Mouse (Mus musculus): ENCODE measurements around the gene Snrpb.

Gene Snrpb

DNA sequence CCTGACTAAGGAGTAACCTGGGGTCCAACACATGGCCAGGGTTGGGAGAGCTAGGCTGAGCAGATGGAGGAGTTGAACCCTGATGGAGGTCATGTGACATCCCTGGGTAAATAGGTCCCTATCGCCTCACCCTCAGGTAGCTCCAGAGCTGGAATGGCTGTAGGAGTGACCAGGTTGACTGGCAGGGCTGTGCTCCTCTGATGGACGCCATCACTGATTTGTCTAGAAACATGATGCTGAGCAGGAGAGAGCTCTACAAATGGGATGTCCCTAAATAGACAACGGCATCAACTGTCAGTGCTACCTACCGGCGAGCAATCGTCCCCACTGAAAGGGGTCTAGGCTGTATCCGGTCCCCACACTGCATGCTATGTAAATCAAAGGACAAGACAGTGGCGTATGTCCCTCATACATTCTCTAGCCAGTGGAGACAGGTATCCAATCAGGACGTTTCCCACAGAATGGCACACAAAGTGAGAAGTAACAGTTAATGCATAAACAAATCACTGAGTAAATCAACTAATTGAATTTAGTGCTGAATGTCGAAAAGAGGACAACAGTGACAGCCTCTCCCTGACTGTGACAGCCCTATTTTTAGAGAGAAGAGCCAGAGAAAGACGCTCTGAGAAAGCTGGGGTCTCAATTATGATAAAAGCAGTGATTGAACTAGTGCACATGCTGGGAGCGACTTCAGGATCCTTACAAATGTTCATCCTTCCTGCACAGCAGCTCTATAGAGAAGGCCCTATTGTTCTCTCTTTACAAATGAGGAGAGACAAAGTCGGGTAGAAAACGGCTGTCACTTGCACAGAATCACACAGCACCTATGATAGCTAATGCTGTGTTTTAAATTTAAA, 21.7 kb downstream of the Snrpb start:
- TF ChIP-seq NANOG (IDR thresholded peaks at IDR 0.05; ENCODE audit: borderline replicate concordance, low read length) (no peak), CTCF (conservative IDR thresholded peaks at IDR 0.05; ENCODE audit: low read length) (no peak), POU5F1 (IDR thresholded peaks at IDR 0.05; ENCODE audit: borderline replicate concordance, low read length) (no peak)
- no peaks in the 10 kb centered on the region for H3K9me3 ChIP-seq (ENCODE audit: low read length)
- H3K36me3 ChIP-seq (ENCODE audit: insufficient read depth, low read length): no peaks in the 10 kb centered on the region
- H3K4me1 ChIP-seq (replicated peaks; ENCODE audit: low read depth, low read length): no peaks in the 10 kb centered on the region
- H3K4me3 ChIP-seq (replicated peaks; ENCODE audit: low read length): no peak overlapping the region
- peaks cover 8% of the 10 kb centered on the region for H3K27me3 ChIP-seq (ENCODE audit: insufficient read depth, low read length)

GRCm38 (mm10) chr2:130155851-130156250, 23.4 kb downstream of the Snrpb start:
- Histone ChIP-seq H3K9me3 (ENCODE audit: low read length) (no peaks in the 10 kb centered on the region), H3K36me3 (ENCODE audit: insufficient read depth, low read length) (no peaks in the 10 kb centered on the region), H3K4me1 (replicated peaks; ENCODE audit: low read depth, low read length) (no peaks in the 10 kb centered on the region), H3K4me3 (replicated peaks; ENCODE audit: low read length) (no peak overlapping the region), H3K27me3 (ENCODE audit: insufficient read depth, low read length) (peaks cover 8% of the 10 kb centered on the region)
- TF ChIP-seq CTCF (conservative IDR thresholded peaks at IDR 0.05; ENCODE audit: low read length) (no peak), NANOG (IDR thresholded peaks at IDR 0.05; ENCODE audit: borderline replicate concordance, low read length) (no peak), POU5F1 (IDR thresholded peaks at IDR 0.05; ENCODE audit: borderline replicate concordance, low read length) (no peak)

DNA sequence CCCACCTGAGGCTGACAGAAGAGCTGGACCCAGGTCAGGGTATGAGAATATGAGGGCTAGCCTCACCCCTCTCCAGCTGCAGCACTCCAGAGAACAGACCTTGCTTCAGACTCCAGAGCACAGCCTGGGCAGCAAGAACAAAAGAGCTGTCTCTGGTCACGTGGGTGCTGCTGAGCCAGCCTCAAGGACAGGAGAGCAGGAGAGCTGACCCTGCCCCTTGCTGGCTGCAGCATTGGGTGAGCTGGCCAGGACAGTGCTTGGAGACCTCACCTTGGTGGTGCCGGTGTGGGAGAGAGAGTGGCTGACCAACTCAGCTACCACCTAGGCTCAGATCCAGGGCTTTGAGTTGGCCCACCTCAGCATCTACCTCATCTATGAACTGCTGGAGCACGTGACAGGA, 24.0 kb downstream of the Snrpb start:
- Histone ChIP-seq H3K9me3 (ENCODE audit: low read length) (no peaks in the 10 kb centered on the region), H3K27me3 (ENCODE audit: insufficient read depth, low read length) (peaks cover 8% of the 10 kb centered on the region), H3K4me1 (replicated peaks; ENCODE audit: low read depth, low read length) (no peaks in the 10 kb centered on the region), H3K36me3 (ENCODE audit: insufficient read depth, low read length) (no peaks in the 10 kb centered on the region), H3K4me3 (replicated peaks; ENCODE audit: low read length) (no peak overlapping the region)
- no peak for TF ChIP-seq CTCF (conservative IDR thresholded peaks at IDR 0.05; ENCODE audit: low read length)
- TF ChIP-seq NANOG (IDR thresholded peaks at IDR 0.05; ENCODE audit: borderline replicate concordance, low read length): no peak
- no peak for TF ChIP-seq POU5F1 (IDR thresholded peaks at IDR 0.05; ENCODE audit: borderline replicate concordance, low read length)

DNA sequence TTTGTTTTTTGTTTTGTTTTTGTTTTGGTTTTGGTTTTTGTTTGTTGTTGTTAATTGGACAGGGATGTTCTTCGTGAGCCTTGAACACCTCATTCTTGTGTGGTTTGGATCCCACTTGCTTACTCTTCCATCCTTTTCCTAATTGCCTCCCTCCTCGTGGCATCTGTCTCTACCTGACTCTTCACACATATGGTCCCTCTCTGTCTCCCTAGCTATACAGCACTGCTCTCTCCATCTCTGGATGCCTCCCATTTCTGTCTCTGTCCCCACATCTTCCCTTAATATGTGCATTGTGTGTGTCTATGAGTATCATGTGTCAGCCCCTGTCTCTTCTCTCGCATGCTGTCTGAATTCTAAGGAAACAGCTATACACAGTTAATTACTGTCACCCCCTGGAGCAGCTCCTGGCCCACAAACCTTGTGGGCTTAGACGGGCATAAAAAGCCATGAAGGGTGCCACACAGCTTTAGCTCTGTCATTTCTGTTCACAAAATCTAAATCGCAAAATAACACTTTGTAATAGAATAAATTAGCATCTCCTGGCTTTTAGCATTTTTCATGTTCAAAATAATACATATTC, 33.0 kb downstream of the Snrpb start:
- no peak for TF ChIP-seq CTCF (conservative IDR thresholded peaks at IDR 0.05; ENCODE audit: low read length)
- TF ChIP-seq NANOG (IDR thresholded peaks at IDR 0.05; ENCODE audit: borderline replicate concordance, low read length): no peak
- no peak for TF ChIP-seq POU5F1 (IDR thresholded peaks at IDR 0.05; ENCODE audit: borderline replicate concordance, low read length)
- peaks cover 7% of the 10 kb centered on the region; the same call in 1 of the 2 replicates for H3K27me3 ChIP-seq (ENCODE audit: insufficient read depth, low read length)
- H3K9me3 ChIP-seq (ENCODE audit: low read length): no peaks in the 10 kb centered on the region
- peaks cover 5% of the 10 kb centered on the region; the same call in 1 of the 2 replicates for H3K4me1 ChIP-seq (replicated peaks; ENCODE audit: low read depth, low read length)
- no peaks in the 10 kb centered on the region for H3K36me3 ChIP-seq (ENCODE audit: insufficient read depth, low read length)
- no peak overlapping the region for H3K4me3 ChIP-seq (replicated peaks; ENCODE audit: low read length)

GRCm38 (mm10) chr2:130144703-130145324, 34.4 kb downstream of the Snrpb start:
- H3K27me3 ChIP-seq (ENCODE audit: insufficient read depth, low read length): peaks cover 7% of the 10 kb centered on the region; the same call in 1 of the 2 replicates
- no peaks in the 10 kb centered on the region for H3K36me3 ChIP-seq (ENCODE audit: insufficient read depth, low read length)
- no peaks in the 10 kb centered on the region for H3K9me3 ChIP-seq (ENCODE audit: low read length)
- peak overlapping the region; percentile 71 for H3K4me3 ChIP-seq (replicated peaks; ENCODE audit: low read length)
- H3K4me1 ChIP-seq (replicated peaks; ENCODE audit: low read depth, low read length): peaks cover 5% of the 10 kb centered on the region; the same call in 1 of the 2 replicates
- TF ChIP-seq POU5F1 (IDR thresholded peaks at IDR 0.05; ENCODE audit: borderline replicate concordance, low read length) (no peak), NANOG (IDR thresholded peaks at IDR 0.05; ENCODE audit: borderline replicate concordance, low read length) (no peak), CTCF (conservative IDR thresholded peaks at IDR 0.05; ENCODE audit: low read length) (no peak)

DNA sequence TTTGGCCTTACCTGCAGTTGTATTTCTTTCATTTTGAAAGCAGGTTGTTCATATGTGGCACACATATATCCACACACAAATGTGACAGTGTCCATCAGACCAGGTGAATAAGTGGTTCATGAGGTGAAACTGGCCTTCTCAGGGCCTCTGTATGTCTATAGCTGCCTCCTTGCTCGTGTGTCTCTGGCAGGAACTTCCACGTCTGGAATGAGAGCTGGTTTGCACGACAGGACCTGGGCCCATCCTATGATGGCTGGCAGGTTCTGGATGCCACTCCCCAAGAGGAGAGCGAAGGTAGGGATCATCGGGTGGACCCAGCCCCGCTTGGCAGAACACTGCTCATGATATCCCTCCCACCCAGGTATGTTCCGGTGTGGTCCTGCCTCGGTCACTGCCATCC, 36.2 kb downstream of the Snrpb start:
- Histone ChIP-seq H3K4me3 (replicated peaks; ENCODE audit: low read length) (no peak overlapping the region), H3K9me3 (ENCODE audit: low read length) (no peaks in the 10 kb centered on the region), H3K36me3 (ENCODE audit: insufficient read depth, low read length) (no peaks in the 10 kb centered on the region), H3K27me3 (ENCODE audit: insufficient read depth, low read length) (peaks cover 7% of the 10 kb centered on the region; the same call in 1 of the 2 replicates), H3K4me1 (replicated peaks; ENCODE audit: low read depth, low read length) (peaks cover 5% of the 10 kb centered on the region; the same call in 1 of the 2 replicates)
- TF ChIP-seq CTCF (conservative IDR thresholded peaks at IDR 0.05; ENCODE audit: low read length) (no peak), POU5F1 (IDR thresholded peaks at IDR 0.05; ENCODE audit: borderline replicate concordance, low read length) (no peak), NANOG (IDR thresholded peaks at IDR 0.05; ENCODE audit: borderline replicate concordance, low read length) (no peak)

GRCm38 (mm10) chr2:130129687-130130086, 49.5 kb downstream of the Snrpb start:
- H3K27me3 ChIP-seq (ENCODE audit: insufficient read depth, low read length): 0 out of 2 replicates have a peak, but pooled peaks cover 2% of the 10 kb centered on the region
- no peaks in the 10 kb centered on the region for H3K4me1 ChIP-seq (replicated peaks; ENCODE audit: low read depth, low read length)
- H3K36me3 ChIP-seq (ENCODE audit: insufficient read depth, low read length): no peaks in the 10 kb centered on the region
- TF ChIP-seq NANOG (IDR thresholded peaks at IDR 0.05; ENCODE audit: borderline replicate concordance, low read length): no peak
- no peak for TF ChIP-seq CTCF (conservative IDR thresholded peaks at IDR 0.05; ENCODE audit: low read length)
- TF ChIP-seq POU5F1 (IDR thresholded peaks at IDR 0.05; ENCODE audit: borderline replicate concordance, low read length): no peak
- H3K4me3 ChIP-seq (replicated peaks; ENCODE audit: low read length): no peak overlapping the region
- H3K9me3 ChIP-seq (ENCODE audit: low read length): peaks cover 6% of the 10 kb centered on the region; the same call in 1 of the 2 replicates

GRCm38 (mm10) chr2:130126073-130126472, 53.1 kb downstream of the Snrpb start:
- no peaks in the 10 kb centered on the region for H3K4me1 ChIP-seq (replicated peaks; ENCODE audit: low read depth, low read length)
- TF ChIP-seq NANOG (IDR thresholded peaks at IDR 0.05; ENCODE audit: borderline replicate concordance, low read length) (no peak), CTCF (conservative IDR thresholded peaks at IDR 0.05; ENCODE audit: low read length) (no peak), POU5F1 (IDR thresholded peaks at IDR 0.05; ENCODE audit: borderline replicate concordance, low read length) (no peak)
- no peaks in the 10 kb centered on the region for H3K36me3 ChIP-seq (ENCODE audit: insufficient read depth, low read length)
- H3K4me3 ChIP-seq (replicated peaks; ENCODE audit: low read length): no peak overlapping the region
- no peaks in the 10 kb centered on the region for H3K9me3 ChIP-seq (ENCODE audit: low read length)
- H3K27me3 ChIP-seq (ENCODE audit: insufficient read depth, low read length): peaks cover 7% of the 10 kb centered on the region
